Mouse (Mus musculus): ENCODE results near the gene March8.

GRCm38 (mm10) chr6:116398136-116398535 lies 60.3 kb downstream of the March8 start:
- TF ChIP-seq CTCF (IDR thresholded peaks at IDR 0.05; ENCODE audit: borderline replicate concordance, extremely low read depth, insufficient read depth, insufficient read length) (no peak), POLR2A (IDR thresholded peaks at IDR 0.05; ENCODE audit: borderline replicate concordance, extremely low read depth, insufficient read depth, insufficient read length, poor library complexity, severe bottlenecking) (no peak)

Data from brain, embryonic 14.5 days (tissue).